Mouse (Mus musculus) bone marrow macrophage, adult 2 months (primary cell): Measurements from ENCODE around the gene Bckdhb. TPM values are rescaled to one million over a fixed set of nuclear protein-coding genes. Genes with fewer than 3 reads are reported as not detected.

Experiments
- H3K27ac ChIP-seq: 2 replicates; pipeline ENCODE4 v1.5.1; 2012; ENCODE audit warnings: low read depth, low read length; ENCODE audit not compliant: insufficient read depth
- H3K4me1 ChIP-seq: 2 replicates; pipeline ENCODE4 v1.6.1; 2012; ENCODE audit warnings: low read length; ENCODE audit not compliant: control insufficient read depth, insufficient read depth
- H3K4me3 ChIP-seq: 2 replicates; pipeline ENCODE4 v1.5.1; 2012; ENCODE audit warnings: mild to moderate bottlenecking, low read length, moderate library complexity; ENCODE audit not compliant: insufficient read depth
- CTCF ChIP-seq: IDR thresholded peaks from 2 replicates; pipeline ENCODE4 v1.5.1; 2012; ENCODE audit warnings: low read depth, mild to moderate bottlenecking, low read length, moderate library complexity
- POLR2A ChIP-seq: IDR thresholded peaks from 2 replicates; pipeline ENCODE4 v1.6.1; 2012; ENCODE audit warnings: mild to moderate bottlenecking, low read depth, low read length, borderline replicate concordance
- polyA plus RNA-seq: library from polyadenylated mRNA; stranded (reverse); fragments of >200 nt; gene quantifications from 2 replicates; pipeline ENCODE4 v1.2.4, GENCODE M21; 2012; ENCODE audit not compliant: missing spikeins, insufficient read depth, insufficient read length

The Bckdhb gene
- 9.8 and 16.0 TPM in 2 replicates for polyA plus RNA-seq

- Histone ChIP-seq H3K4me3 (peak within 1 kb of the TSS; percentile 85), H3K27ac (no peak within 1 kb of the TSS), H3K4me1 (peaks cover 6% of the 10 kb centered on the region; the same call in 1 of the 2 replicates)
- TF ChIP-seq CTCF, result no peak
Measured at GRCm38 (mm10) chr9:83924878-83925687, at the start of gene Bckdhb. TSS of gene Bckdhb (plus strand) at chr9:83925145.

GRCm38 (mm10) chr9:83882191-83882590 lies 42.8 kb upstream of the Bckdhb start:
- Histone ChIP-seq H3K4me3 (no peak overlapping the region), H3K4me1 (no peaks in the 10 kb centered on the region), H3K27ac (no peak overlapping the region)
- TF ChIP-seq CTCF (no peak), POLR2A (no peak)

GRCm38 (mm10) chr9:83886149-83886548 lies 38.8 kb upstream of the Bckdhb start:
- TF ChIP-seq CTCF (no peak), POLR2A (no peak)
- Histone ChIP-seq H3K4me1 (no peaks in the 10 kb centered on the region), H3K4me3 (no peak overlapping the region), H3K27ac (no peak overlapping the region)

- Histone ChIP-seq H3K27ac (no peak overlapping the region), H3K4me1 (0 out of 2 replicates have a peak, but pooled peaks cover under 1% of the 10 kb centered on the region), H3K4me3 (no peak overlapping the region)
- TF ChIP-seq POLR2A (no peak), CTCF (no peak)
Measured at GRCm38 (mm10) chr9:83888214-83888613, 36.7 kb upstream of the Bckdhb start.

- no peak for TF ChIP-seq CTCF
- no peak for TF ChIP-seq POLR2A
- no peak overlapping the region for H3K27ac ChIP-seq
- H3K4me3 ChIP-seq, result no peak overlapping the region
- H3K4me1 ChIP-seq, result peaks cover 8% of the 10 kb centered on the region
Measured at GRCm38 (mm10) chr9:83893073-83893472, 31.9 kb upstream of the Bckdhb start.

- H3K4me3 ChIP-seq, result no peak overlapping the region
- no peak for TF ChIP-seq POLR2A
- TF ChIP-seq CTCF, result no peak
- H3K4me1 ChIP-seq, result peaks cover 8% of the 10 kb centered on the region
- H3K27ac ChIP-seq, result no peak overlapping the region
Measured at GRCm38 (mm10) chr9:83893767-83894330, 31.1 kb upstream of the Bckdhb start.

- Histone ChIP-seq H3K4me3 (no peak overlapping the region), H3K27ac (no peak overlapping the region), H3K4me1 (no peaks in the 10 kb centered on the region)
- TF ChIP-seq CTCF (no peak), POLR2A (no peak)
Measured at GRCm38 (mm10) chr9:83902086-83902485, 22.9 kb upstream of the Bckdhb start.

GRCm38 (mm10) chr9:83905820-83906219 lies 19.1 kb upstream of the Bckdhb start:
- TF ChIP-seq CTCF, result no peak
- H3K27ac ChIP-seq, result no peak overlapping the region
- no peak overlapping the region for H3K4me3 ChIP-seq
- no peaks in the 10 kb centered on the region for H3K4me1 ChIP-seq

- H3K27ac ChIP-seq, result no peak overlapping the region
- no peak for TF ChIP-seq CTCF
Measured at GRCm38 (mm10) chr9:83907017-83907416, 17.9 kb upstream of the Bckdhb start.

GRCm38 (mm10) chr9:83909836-83910235 lies 15.1 kb upstream of the Bckdhb start:
- H3K4me1 ChIP-seq, result no peaks in the 10 kb centered on the region
- no peak overlapping the region for H3K4me3 ChIP-seq
- H3K27ac ChIP-seq, result no peak overlapping the region
- no peak for TF ChIP-seq CTCF
- TF ChIP-seq POLR2A, result no peak

More at GRCm38 (mm10) chr9:83907017-83907416, 17.9 kb upstream of the Bckdhb start:
- Histone ChIP-seq H3K4me3 (no peak overlapping the region), H3K4me1 (no peaks in the 10 kb centered on the region)
